Mouse (Mus musculus) neural tube, embryonic 13.5 days (tissue): ENCODE measurements at regions not wholly inside any gene's neighbourhood (a gene's known extent, or its start where the extent isn't known, plus 50 kb on each side); places are given as distances from the start of the nearest gene placed in this dataset.
A peak's percentile ranks its signal among the peaks of the same experiment; 100 is the strongest.

Experiments
- ATAC-seq: fragments of 200-750 bp; cut with Nextera tagmentation; 2 replicates; pipeline ENCODE4 v1.8.0; 2017; ENCODE audit warnings: low read depth, mild to moderate bottlenecking, moderate TSS enrichment, moderate library complexity
- H3K27ac ChIP-seq: fragments of 300-500 bp; sonication (generic); replicated peaks from 2 replicates; pipeline ENCODE4 v1.5.1; 2015; ENCODE audit warnings: moderate library complexity, mild to moderate bottlenecking, inconsistent platforms
- H3K27me3 ChIP-seq: fragments of 300-500 bp; sonication (generic); 2 replicates; pipeline ENCODE4 v1.6.1; 2015; ENCODE audit warnings: mild to moderate bottlenecking, inconsistent platforms
- H3K36me3 ChIP-seq: fragments of 300-500 bp; sonication (generic); 2 replicates; pipeline ENCODE4 v1.6.1; 2015; ENCODE audit warnings: mild to moderate bottlenecking, inconsistent platforms
- H3K4me1 ChIP-seq: fragments of 300-500 bp; sonication (generic); replicated peaks from 2 replicates; pipeline ENCODE4 v1.6.1; 2015; ENCODE audit warnings: inconsistent platforms
- H3K4me2 ChIP-seq: fragments of 300-500 bp; sonication (generic); 2 replicates; pipeline ENCODE4 v1.6.1; 2015; ENCODE audit warnings: inconsistent platforms, mild to moderate bottlenecking, moderate library complexity
- H3K4me3 ChIP-seq: fragments of 300-500 bp; sonication (generic); 2 replicates; pipeline ENCODE4 v1.5.1; 2015; ENCODE audit warnings: mild to moderate bottlenecking, inconsistent platforms
- H3K9ac ChIP-seq: fragments of 300-500 bp; sonication (generic); 2 replicates; pipeline ENCODE4 v1.6.1; 2015; ENCODE audit warnings: moderate library complexity, mild to moderate bottlenecking, inconsistent platforms
- H3K9me3 ChIP-seq: fragments of 300-500 bp; sonication (generic); 2 replicates; pipeline ENCODE4 v1.6.1; 2016; ENCODE audit warnings: inconsistent platforms
- WGBS: fragments of 180-500 bp; shearing (Covaris S2); methylation state at CpG from one replicate; pipeline ENCODE4 v1.1.7; 2015; 5-methylcytosine and 5-hydroxymethylcytosine counted together

DNA sequence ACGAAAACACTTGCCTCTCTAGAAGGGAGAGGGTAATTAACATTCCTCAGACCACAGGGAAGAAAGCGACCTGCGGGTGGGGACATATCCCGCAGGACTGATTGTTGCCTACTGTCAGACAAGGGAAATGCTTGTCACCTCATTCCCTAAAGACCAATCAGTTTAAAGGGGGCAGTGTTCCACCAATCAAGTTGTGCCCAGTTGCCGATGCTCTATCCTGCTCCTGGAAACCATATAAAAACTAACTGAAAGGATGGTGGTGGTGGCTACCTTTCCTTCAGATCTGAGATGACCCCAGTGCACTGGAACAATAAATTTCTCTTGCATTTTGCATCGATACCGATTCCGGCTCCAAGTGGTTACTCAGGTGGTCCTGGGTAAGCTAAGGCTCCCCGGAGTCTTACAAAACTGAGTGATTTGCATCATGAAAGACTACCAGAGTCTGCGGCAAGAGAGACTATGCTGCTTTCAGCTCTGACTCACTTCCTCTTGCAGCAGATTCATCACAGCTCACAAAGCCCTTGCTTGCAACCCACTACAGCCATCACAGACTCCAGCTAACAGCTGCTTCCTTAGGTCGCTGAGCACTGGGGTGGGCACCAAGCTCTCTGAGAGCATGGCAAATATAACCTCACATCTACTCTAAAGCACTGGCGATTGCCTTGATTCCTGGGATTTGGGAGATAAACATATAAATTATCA lies 533.7 kb upstream of the A830018L16Rik start:
- Histone ChIP-seq H3K9me3 (no peaks in the 10 kb centered on the region), H3K36me3 (no peaks in the 10 kb centered on the region), H3K9ac (no peak overlapping the region), H3K4me3 (no peak overlapping the region), H3K27ac (no peak overlapping the region), H3K4me2 (peak overlapping the region; percentile 29; the same call in 1 of the 2 replicates), H3K27me3 (no peaks in the 10 kb centered on the region), H3K4me1 (no peaks in the 10 kb centered on the region)
- WGBS = 65% methylated on average over 12 of the region's 12 CpGs
- no peak for ATAC-seq

DNA sequence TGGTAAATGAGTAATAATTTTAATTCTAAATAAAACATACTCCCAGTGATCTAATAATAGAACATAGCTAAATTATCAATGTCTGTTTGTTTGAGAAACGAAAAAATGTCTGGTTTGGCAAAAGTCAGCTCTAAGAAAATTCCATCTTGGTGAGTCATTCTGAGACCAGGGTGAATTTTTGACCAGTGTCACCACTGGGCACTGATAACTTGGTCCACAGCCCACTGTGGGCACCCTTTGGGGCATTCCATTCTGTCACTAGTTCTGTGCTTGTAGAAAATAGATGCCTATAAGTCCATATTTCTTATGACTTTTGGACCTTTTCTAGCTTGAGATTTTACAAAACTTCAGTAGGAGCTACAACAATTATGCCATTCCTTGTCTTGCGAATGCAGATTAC lies 515.1 kb upstream of the A830018L16Rik start:
- Histone ChIP-seq H3K4me3 (no peak overlapping the region), H3K27ac (no peak overlapping the region)
- 83% methylated on average over 2 of the region's 2 CpGs for WGBS

DNA sequence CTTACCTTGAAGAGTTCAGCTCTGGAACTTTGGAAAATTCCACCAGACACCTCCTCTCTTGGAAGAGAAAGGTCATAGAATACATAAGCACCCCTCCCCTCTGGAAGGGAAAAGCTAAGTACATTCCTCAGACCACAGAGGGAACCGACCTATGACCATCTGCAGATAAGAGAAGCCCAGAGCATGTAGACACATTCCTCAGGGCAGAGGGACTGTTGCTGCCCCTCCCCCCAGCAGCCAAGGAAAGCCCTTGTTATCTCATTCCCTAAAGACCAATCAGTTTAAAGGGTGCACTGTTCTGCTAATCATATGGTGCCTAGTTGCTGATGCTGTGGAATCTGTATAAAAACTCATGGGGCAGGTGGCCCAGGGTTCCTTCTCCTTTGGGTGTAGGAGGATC lies 511.2 kb upstream of the A830018L16Rik start:
- Histone ChIP-seq H3K4me3 (no peak overlapping the region), H3K27me3 (no peaks in the 10 kb centered on the region), H3K4me1 (no peaks in the 10 kb centered on the region), H3K9ac (no peak overlapping the region), H3K36me3 (no peaks in the 10 kb centered on the region), H3K4me2 (no peak overlapping the region), H3K9me3 (no peaks in the 10 kb centered on the region; the same call in 1 of the 2 replicates), H3K27ac (no peak overlapping the region)
- 77% methylated on average over 1 of the region's 1 CpGs for WGBS
- ATAC-seq = no peak

More for the DNA sequence above, 515.1 kb upstream of the A830018L16Rik start:
- Histone ChIP-seq H3K9me3 (no peaks in the 10 kb centered on the region; the same call in 1 of the 2 replicates), H3K36me3 (no peaks in the 10 kb centered on the region), H3K4me1 (no peaks in the 10 kb centered on the region), H3K4me2 (no peak overlapping the region), H3K27me3 (no peaks in the 10 kb centered on the region), H3K9ac (no peak overlapping the region)
- ATAC-seq = no peak

DNA sequence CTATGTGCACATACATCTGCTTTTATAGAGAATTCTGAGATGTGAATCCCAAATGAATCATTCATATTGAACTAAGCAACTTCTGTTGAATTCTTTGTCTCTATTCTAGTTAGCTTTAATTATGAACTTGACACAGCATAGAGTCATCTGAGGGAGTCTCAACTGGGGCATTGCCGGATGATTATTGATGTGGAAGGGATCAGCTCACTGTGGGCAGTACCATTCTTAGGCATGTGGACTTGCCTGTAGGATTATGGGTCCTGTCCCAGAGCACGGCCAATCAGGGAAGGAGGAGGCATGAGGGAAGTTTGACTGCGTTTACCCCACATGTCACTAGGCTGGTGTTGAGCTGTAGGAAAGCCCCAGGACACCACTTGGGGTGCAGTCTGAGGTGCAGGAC lies 493.9 kb upstream of the A830018L16Rik start:
- no peak overlapping the region for H3K4me2 ChIP-seq
- WGBS = 94% methylated on average over 3 of the region's 3 CpGs
- no peaks in the 10 kb centered on the region for H3K36me3 ChIP-seq
- no peaks in the 10 kb centered on the region for H3K4me1 ChIP-seq
- no peaks in the 10 kb centered on the region for H3K9me3 ChIP-seq
- no peak overlapping the region for H3K4me3 ChIP-seq
- no peak overlapping the region for H3K9ac ChIP-seq
- H3K27ac ChIP-seq = no peak overlapping the region
- no peak for ATAC-seq
- H3K27me3 ChIP-seq = no peaks in the 10 kb centered on the region

DNA sequence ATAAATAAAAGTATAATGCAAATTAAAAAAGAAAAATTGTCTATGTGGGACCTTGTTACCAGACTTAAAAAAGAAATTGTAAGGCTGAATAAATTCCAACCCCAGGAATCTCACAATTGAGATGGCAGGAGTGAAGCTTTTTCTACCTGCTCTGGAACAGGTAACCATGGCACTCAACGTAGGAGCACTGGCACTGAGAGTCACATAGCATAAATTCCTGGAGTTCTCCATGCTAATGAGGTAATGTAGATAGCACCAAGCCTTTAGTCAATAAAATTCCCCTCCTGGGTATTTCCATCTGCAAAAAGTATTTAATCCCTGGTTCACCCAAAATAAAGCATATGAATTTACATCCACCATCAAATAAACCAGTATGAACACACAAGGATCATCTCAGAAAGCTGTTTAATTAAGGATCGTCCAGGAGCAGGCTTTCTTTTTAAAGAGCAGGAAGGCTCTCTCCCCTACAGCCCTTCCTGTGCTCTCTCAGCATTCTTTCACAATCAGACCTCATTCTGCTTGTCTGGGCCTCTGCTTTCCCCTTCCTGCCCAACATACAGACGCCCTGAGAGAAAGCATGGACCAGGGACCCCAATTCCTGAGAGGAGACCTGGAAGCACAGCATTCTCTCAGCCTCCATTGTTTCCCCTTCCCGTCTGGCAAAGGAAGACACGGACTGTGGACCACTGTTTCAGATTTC lies 481.4 kb upstream of the A830018L16Rik start:
- Histone ChIP-seq H3K27me3 (no peaks in the 10 kb centered on the region), H3K9ac (no peak overlapping the region), H3K4me2 (no peak overlapping the region), H3K4me3 (no peak overlapping the region), H3K4me1 (no peaks in the 10 kb centered on the region), H3K27ac (no peak overlapping the region), H3K36me3 (no peaks in the 10 kb centered on the region), H3K9me3 (no peaks in the 10 kb centered on the region)
- 66% methylated on average over 5 of the region's 5 CpGs for WGBS
- no peak for ATAC-seq

DNA sequence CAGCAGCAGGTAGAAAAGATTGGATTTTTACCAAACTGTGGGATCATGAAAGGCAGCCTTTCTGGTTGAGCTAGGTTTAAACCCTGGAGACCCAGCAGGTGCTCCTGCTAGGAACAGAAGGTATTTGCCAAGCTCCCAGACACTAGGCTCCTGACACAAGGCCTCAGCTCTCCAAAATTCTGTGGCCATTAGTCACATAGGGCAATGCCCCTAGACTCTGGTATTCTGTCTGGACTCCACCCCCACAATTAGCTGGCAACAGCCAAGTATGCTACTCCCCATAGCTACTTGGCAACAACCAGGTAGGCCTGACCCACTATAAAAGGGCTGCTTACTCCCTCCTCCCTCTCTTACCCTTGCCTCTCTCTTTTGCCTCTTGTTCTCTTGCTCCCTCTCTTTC lies 480.7 kb upstream of the A830018L16Rik start:
- no peaks in the 10 kb centered on the region; the same call in 1 of the 2 replicates for H3K4me1 ChIP-seq
- H3K9me3 ChIP-seq = no peaks in the 10 kb centered on the region
- H3K27ac ChIP-seq = no peak overlapping the region
- no peaks in the 10 kb centered on the region for H3K36me3 ChIP-seq
- H3K27me3 ChIP-seq = no peaks in the 10 kb centered on the region
- no peak overlapping the region for H3K9ac ChIP-seq
- no peak overlapping the region for H3K4me3 ChIP-seq
- H3K4me2 ChIP-seq = no peak overlapping the region
- ATAC-seq = no peak

DNA sequence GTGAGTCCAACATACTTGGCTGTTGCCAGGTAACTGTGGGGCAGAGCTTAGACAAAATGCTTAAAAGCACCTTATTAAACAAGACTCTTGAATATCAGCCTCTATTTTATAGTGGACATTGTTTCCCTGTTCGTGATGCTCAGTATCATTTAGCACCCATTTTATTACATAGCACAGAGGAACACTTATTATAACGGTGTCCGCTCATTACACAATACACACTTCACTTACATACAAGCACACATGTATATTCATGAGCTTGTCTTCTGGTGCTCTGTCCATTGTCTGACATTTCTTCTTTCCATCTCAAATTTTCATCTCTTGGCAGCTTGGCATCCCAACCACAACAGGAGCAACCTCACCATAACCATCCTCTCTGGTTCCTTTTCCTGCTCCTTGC lies 475.5 kb upstream of the A830018L16Rik start:
- 56% methylated on average over 3 of the region's 3 CpGs for WGBS
- Histone ChIP-seq H3K4me3 (no peak overlapping the region), H3K9me3 (no peaks in the 10 kb centered on the region), H3K4me2 (no peak overlapping the region), H3K9ac (no peak overlapping the region), H3K27ac (no peak overlapping the region), H3K4me1 (no peaks in the 10 kb centered on the region; the same call in 1 of the 2 replicates), H3K27me3 (no peaks in the 10 kb centered on the region), H3K36me3 (no peaks in the 10 kb centered on the region)
- no peak for ATAC-seq

DNA sequence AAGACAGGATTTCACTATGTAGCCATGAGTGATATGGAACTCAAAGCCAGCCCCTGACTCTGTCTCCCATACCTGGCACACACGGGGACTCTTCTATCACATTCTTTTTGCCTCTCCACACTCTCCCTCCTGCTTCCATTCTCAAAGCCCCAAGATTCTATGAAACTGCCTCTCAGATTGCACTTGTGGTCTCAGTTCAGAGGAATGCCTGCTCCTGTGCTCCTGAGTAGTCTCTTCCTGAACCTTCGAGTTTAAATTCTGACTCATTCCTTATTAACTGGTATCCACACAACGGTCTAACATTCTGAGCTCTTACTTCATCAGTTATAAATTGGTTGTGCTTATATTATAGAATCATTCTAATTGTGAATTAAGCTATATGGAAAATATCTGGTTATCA lies 473.6 kb upstream of the A830018L16Rik start:
- Histone ChIP-seq H3K9ac (no peak overlapping the region), H3K9me3 (no peaks in the 10 kb centered on the region), H3K4me2 (no peak overlapping the region), H3K4me3 (no peak overlapping the region), H3K36me3 (no peaks in the 10 kb centered on the region), H3K27me3 (no peaks in the 10 kb centered on the region), H3K4me1 (no peaks in the 10 kb centered on the region; the same call in 1 of the 2 replicates), H3K27ac (no peak overlapping the region)
- WGBS = 82% methylated on average over 3 of the region's 3 CpGs
- ATAC-seq = no peak

DNA sequence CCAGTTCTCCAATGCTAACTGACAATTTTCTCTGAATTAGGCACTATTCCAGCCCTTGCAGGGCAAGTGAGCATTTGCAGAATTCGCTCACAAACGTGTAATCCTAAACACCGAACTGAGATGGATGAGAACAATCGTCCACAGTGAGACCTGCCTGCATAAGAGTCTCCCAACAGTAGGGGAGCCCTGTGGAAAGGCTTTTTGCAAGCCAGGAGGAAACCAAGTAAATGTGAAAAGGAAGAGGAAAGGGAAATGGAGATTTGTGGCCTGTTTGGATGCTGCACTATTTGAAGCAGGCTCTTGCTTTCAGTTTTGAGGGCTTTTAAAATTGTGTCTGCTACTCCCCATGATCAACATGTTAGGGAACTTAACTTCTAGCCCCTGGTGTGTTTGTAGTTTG lies 470.9 kb upstream of the A830018L16Rik start:
- Histone ChIP-seq H3K9me3 (no peaks in the 10 kb centered on the region), H3K9ac (no peak overlapping the region), H3K4me1 (no peaks in the 10 kb centered on the region; the same call in 1 of the 2 replicates), H3K27me3 (no peaks in the 10 kb centered on the region), H3K4me3 (no peak overlapping the region), H3K27ac (no peak overlapping the region), H3K4me2 (no peak overlapping the region), H3K36me3 (no peaks in the 10 kb centered on the region)
- 58% methylated on average over 4 of the region's 4 CpGs for WGBS
- ATAC-seq = no peak
